Mouse (Mus musculus): ENCODE measurements around the gene Srpr. TPM values are rescaled to one million over a fixed set of nuclear protein-coding genes. Genes with fewer than 3 reads are reported as not detected.

Gene Srpr
- polyA plus RNA-seq, 1 experiment = 11.2 TPM

GRCm38 (mm10) chr9:35187351-35187903 is 12.5 kb upstream of the Srpr start:
- peaks cover 54% of the 10 kb centered on the region for H3K36me3 ChIP-seq (replicated peaks; ENCODE audit: low read length)
- no peak for TF ChIP-seq GATA1 (IDR thresholded peaks at IDR 0.05; ENCODE audit: borderline replicate concordance, low read length)
- no peak for TF ChIP-seq FLI1 (IDR thresholded peaks at IDR 0.05; ENCODE audit: low read length)

GRCm38 (mm10) chr9:35188700-35189099 is 11.3 kb upstream of the Srpr start:
- H3K9me3 ChIP-seq = no peaks in the 10 kb centered on the region
- no peak overlapping the region for H3K4me3 ChIP-seq (replicated peaks)
- no peak for TF ChIP-seq FLI1 (IDR thresholded peaks at IDR 0.05; ENCODE audit: low read length)
- TF ChIP-seq GATA1 (IDR thresholded peaks at IDR 0.05; ENCODE audit: borderline replicate concordance, low read length) = no peak
- no peaks in the 10 kb centered on the region for H3K27me3 ChIP-seq (replicated peaks)
- H3K36me3 ChIP-seq (replicated peaks; ENCODE audit: low read length) = peaks cover 61% of the 10 kb centered on the region
- peaks cover 16% of the 10 kb centered on the region for H3K4me1 ChIP-seq

More at GRCm38 (mm10) chr9:35187351-35187903, 12.5 kb upstream of the Srpr start:
- H3K4me1 ChIP-seq = peaks cover 22% of the 10 kb centered on the region
- H3K4me3 ChIP-seq (replicated peaks) = no peak overlapping the region
- H3K27me3 ChIP-seq (replicated peaks) = no peaks in the 10 kb centered on the region
- no peaks in the 10 kb centered on the region for H3K9me3 ChIP-seq

GRCm38 (mm10) chr9:35192983-35193542 is 6.9 kb upstream of the Srpr start:
- TF ChIP-seq GATA1 (IDR thresholded peaks at IDR 0.05; ENCODE audit: borderline replicate concordance, low read length) (no peak), FLI1 (IDR thresholded peaks at IDR 0.05; ENCODE audit: low read length) (no peak)
- Histone ChIP-seq H3K4me3 (replicated peaks) (no peak overlapping the region), H3K36me3 (replicated peaks; ENCODE audit: low read length) (peaks cover 58% of the 10 kb centered on the region), H3K9me3 (no peaks in the 10 kb centered on the region), H3K27me3 (replicated peaks) (no peaks in the 10 kb centered on the region), H3K4me1 (peaks cover 10% of the 10 kb centered on the region; the same call in 1 of the 2 replicates)

GRCm38 (mm10) chr9:35194048-35194447 is 5.9 kb upstream of the Srpr start:
- Histone ChIP-seq H3K9me3 (no peaks in the 10 kb centered on the region), H3K4me3 (replicated peaks) (no peak overlapping the region), H3K36me3 (replicated peaks; ENCODE audit: low read length) (peaks cover 48% of the 10 kb centered on the region), H3K4me1 (peaks cover 18% of the 10 kb centered on the region), H3K27me3 (replicated peaks) (no peaks in the 10 kb centered on the region)
- no peak for TF ChIP-seq GATA1 (IDR thresholded peaks at IDR 0.05; ENCODE audit: borderline replicate concordance, low read length)
- no peak for TF ChIP-seq FLI1 (IDR thresholded peaks at IDR 0.05; ENCODE audit: low read length)

GRCm38 (mm10) chr9:35197625-35198024 is 2.4 kb upstream of the Srpr start:
- Histone ChIP-seq H3K27me3 (replicated peaks) (no peaks in the 10 kb centered on the region), H3K36me3 (replicated peaks; ENCODE audit: low read length) (peaks cover 20% of the 10 kb centered on the region), H3K4me1 (peaks cover 46% of the 10 kb centered on the region), H3K4me3 (replicated peaks) (no peak overlapping the region), H3K9me3 (no peaks in the 10 kb centered on the region)
- no peak for TF ChIP-seq GATA1 (IDR thresholded peaks at IDR 0.05; ENCODE audit: borderline replicate concordance, low read length)
- TF ChIP-seq FLI1 (IDR thresholded peaks at IDR 0.05; ENCODE audit: low read length) = no peak

GRCm38 (mm10) chr9:35198351-35198750 is 1.6 kb upstream of the Srpr start:
- no peaks in the 10 kb centered on the region for H3K9me3 ChIP-seq
- peaks cover 15% of the 10 kb centered on the region for H3K36me3 ChIP-seq (replicated peaks; ENCODE audit: low read length)
- TF ChIP-seq GATA1 (IDR thresholded peaks at IDR 0.05; ENCODE audit: borderline replicate concordance, low read length) (no peak), FLI1 (IDR thresholded peaks at IDR 0.05; ENCODE audit: low read length) (no peak)
- peaks cover 48% of the 10 kb centered on the region for H3K4me1 ChIP-seq
- peak overlapping the region; percentile 9 for H3K4me3 ChIP-seq (replicated peaks)
- no peaks in the 10 kb centered on the region for H3K27me3 ChIP-seq (replicated peaks)

- peaks cover 52% of the 10 kb centered on the region for H3K4me1 ChIP-seq
- TF ChIP-seq GATA1 (IDR thresholded peaks at IDR 0.05; ENCODE audit: borderline replicate concordance, low read length) (no peak), FLI1 (IDR thresholded peaks at IDR 0.05; ENCODE audit: low read length) (no peak)
- H3K4me3 ChIP-seq (replicated peaks) = peak overlapping the region; percentile 95
- peaks cover 21% of the 10 kb centered on the region for H3K36me3 ChIP-seq (replicated peaks; ENCODE audit: low read length)
- no peaks in the 10 kb centered on the region for H3K9me3 ChIP-seq
- H3K27me3 ChIP-seq (replicated peaks) = no peaks in the 10 kb centered on the region
Observed at GRCm38 (mm10) chr9:35198945-35199771, 817 bp upstream of the Srpr start.

GRCm38 (mm10) chr9:35200529-35201060 is 620 bp downstream of the Srpr start:
- no peaks in the 10 kb centered on the region for H3K27me3 ChIP-seq (replicated peaks)
- H3K4me3 ChIP-seq (replicated peaks) = peak overlapping the region; percentile 95
- H3K9me3 ChIP-seq = no peaks in the 10 kb centered on the region
- H3K36me3 ChIP-seq (replicated peaks; ENCODE audit: low read length) = peaks cover 34% of the 10 kb centered on the region
- TF ChIP-seq FLI1 (IDR thresholded peaks at IDR 0.05; ENCODE audit: low read length) = no peak
- TF ChIP-seq GATA1 (IDR thresholded peaks at IDR 0.05; ENCODE audit: borderline replicate concordance, low read length) = no peak
- H3K4me1 ChIP-seq = peaks cover 59% of the 10 kb centered on the region

GRCm38 (mm10) chr9:35203536-35203935 is 3.6 kb downstream of the Srpr start:
- Histone ChIP-seq H3K4me3 (replicated peaks) (peak overlapping the region; percentile 28), H3K4me1 (peaks cover 57% of the 10 kb centered on the region), H3K27me3 (replicated peaks) (no peaks in the 10 kb centered on the region), H3K36me3 (replicated peaks; ENCODE audit: low read length) (peaks cover 52% of the 10 kb centered on the region), H3K9me3 (no peaks in the 10 kb centered on the region)
- TF ChIP-seq FLI1 (IDR thresholded peaks at IDR 0.05; ENCODE audit: low read length) (no peak), GATA1 (IDR thresholded peaks at IDR 0.05; ENCODE audit: borderline replicate concordance, low read length) (no peak)

All from megakaryocyte, embryonic 14.5 days (primary cell).